Mouse (Mus musculus) left cerebral cortex, postnatal 10 days (tissue): ENCODE measurements around the gene Gga3. TPM values are rescaled to one million over a fixed set of nuclear protein-coding genes. Genes with fewer than 3 reads are reported as not detected.

Experiments
- total RNA-seq, 2 experiments: library from RNA; stranded (reverse); gene quantifications; 2 replicates each; pipeline ENCODE4 v1.2.3; 2021

Gene Gga3
- total RNA-seq, 2 experiments from 2014 or later: 51.4 to 65.1 TPM

Other genes with a start within 250 kb of the Gga3 start
- gene Hid1, start 236.3 kb downstream of the Gga3 start, total RNA-seq: 10 to 100 TPM; 77.5 to 81.7 TPM
- gene Cdr2l, start 222.1 kb downstream of the Gga3 start, total RNA-seq: 10 to 100 TPM; 15.2 to 17.2 TPM
- 10 to 100 TPM; 96.2 to 98.8 TPM for gene Mrpl58, start 200.3 kb downstream of the Gga3 start, total RNA-seq
- gene Atp5h, start 184.1 kb downstream of the Gga3 start, total RNA-seq: 100 to 1,000 TPM; 399 to 414 TPM
- 10 to 100 TPM; 54.3 to 55.7 TPM for gene Kctd2, start 183.9 kb downstream of the Gga3 start, total RNA-seq
- gene Trim80, start 163.5 kb downstream of the Gga3 start, total RNA-seq: under 1 TPM in 1 of 2 experiments, not detected in 1; 0.24 TPM
- not detected for gene Slc16a5, start 141.6 kb downstream of the Gga3 start, total RNA-seq
- gene Armc7, start 128.4 kb downstream of the Gga3 start, total RNA-seq: 1 to 10 TPM; 9.0 to 9.2 TPM
- gene Nt5c, start 112.2 kb downstream of the Gga3 start, total RNA-seq: 10 to 100 TPM; 78.6 to 80.8 TPM
- 100 to 1,000 TPM; 312 to 341 TPM for gene Jpt1, start 89.7 kb downstream of the Gga3 start, total RNA-seq
- 100 to 1,000 TPM; 396 to 399 TPM for gene Sumo2, start 67.8 kb downstream of the Gga3 start, total RNA-seq
- gene Nup85, start 39.6 kb downstream of the Gga3 start, total RNA-seq: 10 to 100 TPM; 43.9 to 51.2 TPM
- 10 to 100 TPM; 52.7 to 58.7 TPM for gene Mrps7, start 126 bp downstream of the Gga3 start, total RNA-seq
- 10 to 100 TPM; 14.4 to 14.6 TPM for gene Mif4gd, start 8.9 kb upstream of the Gga3 start, total RNA-seq
- gene Slc25a19, start 24.2 kb upstream of the Gga3 start, total RNA-seq: 10 to 100 TPM; 55.0 to 59.7 TPM
- gene Grb2, start 104.5 kb upstream of the Gga3 start, total RNA-seq: 100 to 1,000 TPM; 183 to 193 TPM
- gene Tmem94, start 161.4 kb upstream of the Gga3 start, total RNA-seq: 10 to 100 TPM; 37.7 to 40.0 TPM
- gene Caskin2, start 209.6 kb upstream of the Gga3 start, total RNA-seq: 10 to 100 TPM; 15.7 to 17.7 TPM
- 10 to 100 TPM; 13.9 to 14.2 TPM for gene Tsen54, start 210.7 kb upstream of the Gga3 start, total RNA-seq
- gene Llgl2, start 220.0 kb upstream of the Gga3 start, total RNA-seq: 1 to 10 TPM in 1 of 2 experiments, under 1 TPM in 1; 0.63 to 1.6 TPM